Mouse (Mus musculus) liver, adult 2 months (tissue): ENCODE measurements around the gene Phf21a.

ENCODE experiments used
- CTCF ChIP-seq: fragments of 200-500 bp; IDR thresholded peaks from 2 replicates; pipeline ENCODE4 v1.5.1; 2011; ENCODE audit warnings: low read depth, low read length, control low read depth
- POLR2A ChIP-seq: fragments of 200-500 bp; IDR thresholded peaks from 2 replicates; pipeline ENCODE4 v1.6.1; 2011; ENCODE audit warnings: low read length, control low read depth; ENCODE audit not compliant: insufficient read depth; ENCODE audit errors: extremely low read depth

DNA sequence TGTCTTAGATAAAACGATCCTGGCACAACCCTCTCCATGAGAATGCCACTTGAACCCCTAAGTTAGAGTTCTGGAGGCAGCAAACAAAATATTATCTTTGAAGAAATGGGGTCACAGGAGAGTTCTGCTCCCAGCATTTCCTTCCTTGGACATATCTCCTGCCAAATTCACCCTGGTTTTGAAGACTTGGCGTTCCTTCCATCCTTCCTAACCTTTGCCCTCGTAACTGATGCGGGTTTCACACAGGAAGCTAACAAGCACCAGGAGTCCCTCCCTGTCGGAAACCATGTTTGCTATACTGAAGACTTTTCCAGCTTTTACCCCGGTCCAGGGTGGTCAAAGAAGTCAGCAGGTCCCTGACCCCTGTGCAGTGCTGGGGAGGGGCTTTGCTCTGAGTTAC, 261.3 kb downstream of the Phf21a start:
- TF ChIP-seq POLR2A = no peak
- no peak for TF ChIP-seq CTCF
